In the genomic region with DNA sequence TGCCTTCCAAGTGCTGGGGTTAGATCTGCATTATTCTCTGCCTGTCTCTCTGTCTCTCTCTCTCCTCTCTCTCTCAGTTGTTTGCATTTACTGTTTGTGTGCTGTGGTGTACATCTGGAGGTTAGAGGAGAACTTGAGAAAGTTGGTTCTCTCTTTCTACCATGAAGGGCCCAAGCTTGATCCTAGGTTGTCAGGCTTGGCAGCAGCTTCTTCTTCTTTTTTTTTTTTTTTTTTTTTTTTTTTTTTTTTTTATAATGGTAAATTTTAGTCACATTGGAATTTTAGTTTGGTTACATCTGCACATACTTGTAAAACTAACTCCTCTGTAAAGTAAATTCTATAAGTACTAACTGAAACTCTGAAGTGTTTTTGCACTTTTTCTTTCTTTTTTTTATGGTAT, we compare ENCODE assay signal across 26 mouse cellular contexts.
"Had no signal": no experiment of that assay in that cellular context is flagged by ENCODE, and none has a peak within 500 bp of the region (broad histone marks: within the 10 kb centered on the region; RNA-seq: fewer than 3 reads in every experiment).

No protein-coding gene starts in this region.

- H3K9ac ChIP-seq: embryonic facial prominence, embryonic 12.5 days; embryonic facial prominence, embryonic 13.5 days; embryonic facial prominence, embryonic 15.5 days; forebrain, embryonic 12.5 days; forebrain, embryonic 13.5 days; forebrain, embryonic 15.5 days; forebrain, postnatal 0 days had no signal

- DNase-seq: cerebellum, adult 9-11 months; cerebellum, postnatal 10 days; cerebellum, postnatal 14 days; cerebellum, postnatal 25 days; cerebellum, postnatal 36 days; embryo, embryonic 11 days; forebrain, postnatal 0 days; gastrocnemius, adult 2 months; gastrocnemius, postnatal 10 days; gastrocnemius, postnatal 14 days; gastrocnemius, postnatal 25 days; gastrocnemius, postnatal 36 days; heart, adult 11 months; heart, adult 18-20 months; heart, adult 2 months had no signal

- H3K27me3 ChIP-seq: embryonic facial prominence, embryonic 12.5 days; embryonic facial prominence, embryonic 13.5 days; embryonic facial prominence, embryonic 15.5 days; forebrain, embryonic 12.5 days; forebrain, embryonic 13.5 days; forebrain, embryonic 15.5 days had no signal

- H3K9me3 ChIP-seq: embryonic facial prominence, embryonic 10.5 days; embryonic facial prominence, embryonic 12.5 days; embryonic facial prominence, embryonic 13.5 days; embryonic facial prominence, embryonic 15.5 days; forebrain, embryonic 10.5 days; forebrain, embryonic 12.5 days; forebrain, embryonic 13.5 days; forebrain, embryonic 15.5 days had no signal

- ATAC-seq: forebrain, embryonic 13.5 days; forebrain, embryonic 14.5 days; forebrain, embryonic 15.5 days; forebrain, embryonic 16.5 days; forebrain, postnatal 0 days had no signal

- H3K4me3 ChIP-seq: embryonic facial prominence, embryonic 10.5 days; embryonic facial prominence, embryonic 12.5 days; embryonic facial prominence, embryonic 13.5 days; embryonic facial prominence, embryonic 15.5 days; erythroblast, embryonic 14.5 days; forebrain, embryonic 10.5 days; forebrain, embryonic 12.5 days; forebrain, embryonic 13.5 days; forebrain, embryonic 15.5 days; gastrocnemius, adult 2 months; heart, adult 2 months had no signal

- H3K4me2 ChIP-seq: embryonic facial prominence, embryonic 12.5 days; embryonic facial prominence, embryonic 13.5 days; embryonic facial prominence, embryonic 15.5 days; forebrain, embryonic 12.5 days; forebrain, embryonic 13.5 days; forebrain, embryonic 15.5 days had no signal

- H3K36me3 ChIP-seq: embryonic facial prominence, embryonic 10.5 days; embryonic facial prominence, embryonic 12.5 days; embryonic facial prominence, embryonic 13.5 days; embryonic facial prominence, embryonic 15.5 days; forebrain, embryonic 10.5 days; forebrain, embryonic 12.5 days; forebrain, embryonic 15.5 days had no signal

- H3K27ac ChIP-seq: embryonic facial prominence, embryonic 10.5 days; embryonic facial prominence, embryonic 12.5 days; embryonic facial prominence, embryonic 13.5 days; embryonic facial prominence, embryonic 15.5 days; forebrain, embryonic 10.5 days; forebrain, embryonic 12.5 days; forebrain, embryonic 13.5 days; forebrain, embryonic 15.5 days; gastrocnemius, adult 2 months; heart, adult 2 months had no signal
